In the genomic region with DNA sequence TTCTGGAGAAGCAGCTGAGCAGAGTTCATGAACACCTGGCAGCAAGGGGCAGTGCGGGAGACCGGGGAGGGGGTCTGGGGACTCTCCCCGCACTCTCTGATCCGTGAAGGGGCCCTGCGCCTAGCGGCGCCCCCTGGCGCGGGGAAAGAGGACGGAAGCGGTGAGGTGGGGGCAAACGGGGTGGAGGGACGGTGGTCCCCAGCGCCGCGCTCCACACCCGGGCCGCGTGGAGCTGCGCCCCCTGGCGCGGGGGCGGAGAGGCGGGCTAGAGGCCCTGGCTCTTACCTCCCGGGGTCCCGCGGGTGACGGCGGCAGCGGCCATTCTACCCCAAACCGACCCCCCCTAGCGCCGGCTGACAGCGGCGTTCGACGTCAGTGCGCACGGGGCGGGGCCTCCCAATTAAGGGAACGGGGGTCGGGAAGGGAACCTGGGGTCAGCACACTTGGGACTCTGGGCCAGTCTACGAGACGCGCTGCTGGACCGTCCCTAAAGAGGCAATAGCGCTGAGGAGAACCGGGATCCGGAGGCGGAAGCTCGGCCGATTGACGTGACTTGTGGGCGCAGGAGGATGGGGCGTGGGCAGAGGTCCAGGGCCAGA, we compare ENCODE assay signal across 8 mouse cellular contexts. TPM values are rescaled to one million over a fixed set of nuclear protein-coding genes. Genes with fewer than 3 reads are reported as not detected.
A peak's percentile ranks its signal among the peaks of the same experiment; 100 is the strongest.
DNase-seq lines count a peak whose midpoint lies in the region; ATAC-seq lines count a peak whose summit lies in the region.

Gene Camta2, minus strand, starts transcription at position 505 of the 599 bp plus-strand sequence.

- peak within 1 kb of the TSS; percentile 79 for H3K4me2 ChIP-seq in hindbrain, embryonic 12.5 days (replicated peaks)

- ATAC-seq in hindbrain, embryonic 12.5 days (ENCODE audit: low FRiP score), result peak; percentile 77

- H3K9me3 ChIP-seq in hindbrain, embryonic 12.5 days (replicated peaks), result no peaks in the 10 kb centered on the region

- peaks cover 23% of the 10 kb centered on the region for H3K36me3 ChIP-seq in hindbrain, embryonic 12.5 days

- peak within 1 kb of the TSS; percentile 83 for H3K27ac ChIP-seq in hindbrain, embryonic 12.5 days

- H3K9ac ChIP-seq in hindbrain, embryonic 12.5 days, result peak within 1 kb of the TSS; percentile 87

- H3K27me3 ChIP-seq in hindbrain, embryonic 12.5 days, result peaks cover 3% of the 10 kb centered on the region; the same call in 1 of the 2 replicates

- WGBS in hindbrain, embryonic 12.5 days, result 0% methylated on average over 46 of the region's 55 CpGs

- H3K4me3 ChIP-seq in hindbrain, embryonic 12.5 days, result peak within 1 kb of the TSS; percentile 91

- DNase-seq in Muller cell, postnatal 12 days (ENCODE audit: inconsistent ontology term), result peak; percentile 90
- DNase-seq in cerebellum, postnatal 10 days, result peak; percentile 97 to 98
- DNase-seq in frontal cortex, postnatal 14 days (ENCODE audit: low spot score in 2 of 2), result peak; percentile 77 to 81
- DNase-seq in layer of hippocampus, postnatal 36 days, result peak; percentile 88 to 91
- DNase-seq in lung, postnatal 4 days, result peak; percentile 92 to 93
- peak; percentile 87 for DNase-seq in right cerebral cortex, adult 18-20 months
- DNase-seq in urinary bladder, postnatal 10 days (ENCODE audit: low spot score), result peak; percentile 63

- H3K4me1 ChIP-seq in hindbrain, embryonic 12.5 days, result peaks cover 23% of the 10 kb centered on the region

RNA-seq across cellular contexts. Expression of gene Camta2, which starts in this region (rescaled TPM):
- polyA plus RNA-seq in hindbrain, embryonic 12.5 days (2016; fragmentation: Nextera tagmentation; extraction: Ambion mirVana), result 15.2 and 15.7 TPM in 2 replicates
- total RNA-seq in layer of hippocampus, postnatal 36 days (2021), result 100 to 1,000 TPM; 362 to 388 TPM

Comparison
In these comparisons a context has a peak if more than half of its experiments do, and no peak if none do; other contexts are left out.
1. Peak in every context shown above with its lines: DNase-seq, ATAC-seq, H3K4me3 ChIP-seq and H3K27ac ChIP-seq.